Mouse (Mus musculus) thymus, adult 2 months (tissue): ENCODE measurements around the gene Stard10.

ENCODE experiments used
- CTCF ChIP-seq: fragments of 200-500 bp; IDR thresholded peaks from 2 replicates; pipeline ENCODE4 v1.5.1; 2012; ENCODE audit warnings: mild to moderate bottlenecking, control low read depth, low read length, moderate library complexity, borderline replicate concordance; ENCODE audit not compliant: control insufficient read depth, poor library complexity, insufficient read depth; ENCODE audit errors: extremely low read depth
- POLR2A ChIP-seq: fragments of 200-500 bp; IDR thresholded peaks from 2 replicates; pipeline ENCODE4 v1.6.1; 2012; ENCODE audit warnings: mild to moderate bottlenecking, low read length, control low read depth, moderate library complexity; ENCODE audit not compliant: control insufficient read depth, poor library complexity, insufficient read depth; ENCODE audit errors: extremely low read depth

- TF ChIP-seq POLR2A, result no peak
- no peak for TF ChIP-seq CTCF
These were observed 6.3 kb downstream of the Stard10 start for GRCm38 (mm10) chr7:101323141-101323594.
